Mouse (Mus musculus) spleen, adult 2 months (tissue): ENCODE results near the gene Gcnt3.

Experiments used
- CTCF ChIP-seq: fragments of 200-500 bp; IDR thresholded peaks from 2 replicates; pipeline ENCODE4 v1.5.1; 2011; ENCODE audit warnings: mild to moderate bottlenecking, inconsistent platforms; ENCODE audit not compliant: insufficient read depth, insufficient read length, insufficient replicate concordance; ENCODE audit errors: extremely low read depth
- POLR2A ChIP-seq: fragments of 200-500 bp; IDR thresholded peaks from 2 replicates; pipeline ENCODE4 v1.6.1; 2011; ENCODE audit warnings: low read depth, low read length, inconsistent platforms

GRCm38 (mm10) chr9:70072387-70072786 is 34.5 kb upstream of the Gcnt3 start:
- TF ChIP-seq CTCF (no peak), POLR2A (no peak)
